Mouse (Mus musculus) adrenal gland, postnatal 4 days (tissue): ENCODE results near the gene Rab35. TPM values are rescaled to one million over a fixed set of nuclear protein-coding genes. Genes with fewer than 3 reads are reported as not detected.

Source experiments
- DNase-seq, 2 experiments: peaks; one replicate each; pipeline ENCODE4 v3.0.0; 2021 to 2022; ENCODE audit warnings: low spot score in 2 of 2, mixed read lengths in 2 of 2
- long read RNA-seq, 2 experiments: library from polyadenylated mRNA; stranded (forward); transcript quantifications; one replicate each; pipeline ENCODE4 v2.0.0; 2021
- total RNA-seq, 2 experiments: library from RNA; stranded (reverse); gene quantifications; 2 replicates each; pipeline ENCODE4 v1.2.3; 2021

Rab35 gene
- total RNA-seq, result 10 to 100 TPM; 65.0 to 65.5 TPM
- long read RNA-seq, experiment 1, transcript Rab35-201 (6 exons, 2,820 nt), result major isoform, 16 of 19 reads
- long read RNA-seq, experiment 1, partial matches to known transcripts, result 1 of 19 reads
- long read RNA-seq, experiment 1, other reads (novel, unspliced or antisense), result 2 of 19 reads
- long read RNA-seq, experiment 2, transcript Rab35-201 (6 exons, 2,820 nt), result major isoform, 32 of 46 reads
- long read RNA-seq, experiment 2, partial matches to known transcripts, result 7 of 46 reads
- long read RNA-seq, experiment 2, other reads (novel, unspliced or antisense), result 6 of 46 reads

DNA sequence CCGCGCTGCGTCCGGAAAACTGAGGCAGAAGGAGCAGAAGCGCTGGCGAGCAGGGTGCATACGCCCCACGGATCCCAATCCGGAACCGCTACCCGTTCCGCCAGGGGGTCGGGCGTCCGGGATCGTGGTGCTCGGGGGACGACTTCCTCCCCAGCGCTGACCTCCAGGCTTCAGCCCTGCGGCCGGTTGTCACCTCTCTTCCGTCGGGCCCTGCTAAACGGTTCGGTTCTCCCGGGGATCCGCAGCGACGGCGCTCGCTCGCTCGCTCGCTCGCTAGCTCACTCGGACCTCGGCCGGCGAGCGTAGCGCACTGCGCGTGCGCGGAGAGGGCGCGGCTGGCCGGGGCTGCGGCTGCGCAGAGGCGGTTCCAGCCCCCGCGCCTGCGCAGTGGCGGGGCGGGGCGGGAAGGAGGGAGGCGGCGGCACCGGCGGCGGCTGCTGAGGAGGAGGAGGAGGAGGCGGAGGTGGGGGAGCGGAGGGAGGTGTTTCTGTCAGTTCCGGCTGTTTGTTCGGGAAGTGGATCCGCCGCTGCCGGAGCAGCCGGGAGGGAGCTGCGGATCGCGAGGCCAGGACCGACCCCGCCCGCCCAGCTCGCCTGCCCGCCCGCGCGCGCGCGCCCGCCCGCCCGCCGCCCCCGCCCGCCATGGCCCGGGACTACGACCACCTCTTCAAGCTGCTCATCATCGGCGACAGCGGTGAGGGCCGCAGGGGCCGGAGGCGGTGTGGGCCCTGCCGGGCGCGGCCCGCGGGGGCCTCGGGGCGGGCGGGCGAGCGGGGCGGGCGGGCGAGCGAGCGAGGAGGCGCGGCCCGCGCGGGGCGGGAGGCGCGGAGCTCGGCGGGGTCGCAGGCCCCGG lies at the start of gene Rab35:
Gene Rab35 (plus strand): TSS at position 404 of the 853 bp plus-strand sequence.
- DNase-seq, result peak; percentile 86 to 91

DNA sequence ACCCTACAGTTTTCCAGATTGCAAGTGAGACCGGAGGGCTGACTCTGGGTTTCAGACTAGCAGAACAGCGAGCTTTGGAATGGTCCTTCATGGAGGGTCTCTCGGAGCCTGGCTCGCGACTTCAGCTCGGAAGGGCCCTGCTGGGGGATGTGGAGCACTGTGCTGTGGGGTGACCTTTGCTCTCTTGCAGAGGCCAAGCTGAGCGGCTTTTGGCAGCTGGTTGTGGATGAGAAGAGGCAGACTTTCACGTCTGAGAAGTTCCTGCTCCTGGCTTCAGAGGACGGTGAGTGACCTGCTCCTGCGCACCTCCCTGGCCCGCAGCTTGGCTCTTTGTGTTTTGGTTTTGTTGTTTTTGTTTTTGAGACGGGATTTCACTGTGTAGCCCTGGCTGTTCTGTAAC lies 46.1 kb upstream of the Rab35 start:
- DNase-seq, result no peak

DNA sequence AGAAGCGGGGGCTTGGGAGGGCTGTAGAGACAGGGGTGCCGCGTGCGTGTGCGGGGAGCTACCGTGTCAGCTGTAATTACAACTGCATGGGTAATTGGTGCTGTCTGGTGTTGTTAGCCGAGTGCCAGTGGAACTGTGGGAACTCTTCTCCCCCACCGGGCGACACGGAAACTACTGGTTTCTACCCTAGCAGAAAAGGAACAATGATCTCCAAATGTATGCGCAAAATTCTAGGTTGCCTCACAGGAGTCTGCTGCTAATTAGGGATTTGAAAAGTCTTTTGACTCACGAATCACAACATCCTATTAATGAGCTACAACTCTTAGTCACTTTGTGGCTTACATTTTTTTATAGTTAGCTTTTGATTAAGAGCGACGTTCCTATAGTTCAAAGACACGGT lies 45.5 kb upstream of the Rab35 start:
- DNase-seq, result no peak

DNA sequence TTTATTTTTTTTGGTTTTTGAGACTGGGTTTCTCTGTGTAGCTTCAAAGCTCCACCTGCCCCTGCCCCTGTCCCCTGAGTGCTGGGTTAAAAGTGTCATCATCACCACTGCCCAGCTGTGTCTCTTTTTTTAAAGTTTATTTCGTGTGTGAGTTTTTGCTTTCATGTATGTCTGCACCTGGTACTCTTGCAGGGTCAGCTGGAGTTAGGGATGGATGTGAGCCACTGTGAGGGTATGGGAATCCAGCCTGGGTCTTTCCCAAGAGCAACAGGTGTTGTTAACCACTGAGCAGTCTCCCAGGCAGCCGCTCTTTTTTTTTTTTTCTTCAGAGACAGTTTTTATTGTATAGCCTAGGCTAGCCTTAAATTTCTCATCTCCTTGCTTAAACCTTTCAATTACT lies 44.9 kb upstream of the Rab35 start:
- DNase-seq, result no peak

DNA sequence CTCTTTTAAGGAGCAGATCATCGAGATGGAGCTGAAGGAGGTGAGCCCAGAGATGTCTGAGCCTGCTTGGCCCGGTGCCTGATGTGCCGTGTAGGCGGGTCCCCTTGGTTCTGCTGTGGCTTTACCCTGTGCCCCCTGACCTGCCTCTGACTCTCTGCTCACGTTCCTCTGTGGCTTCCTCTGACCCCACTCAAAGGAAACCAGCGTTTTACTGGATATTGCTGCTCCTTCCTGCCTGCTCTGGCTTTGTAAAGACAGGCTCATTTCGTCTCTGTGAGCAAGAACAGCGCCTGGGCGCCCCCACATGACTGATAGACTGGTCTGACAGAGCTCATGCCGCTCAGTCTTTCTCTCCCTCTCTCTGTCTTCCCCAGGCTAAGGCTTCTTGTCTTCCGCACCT lies 40.7 kb upstream of the Rab35 start:
- no peak for DNase-seq

DNA sequence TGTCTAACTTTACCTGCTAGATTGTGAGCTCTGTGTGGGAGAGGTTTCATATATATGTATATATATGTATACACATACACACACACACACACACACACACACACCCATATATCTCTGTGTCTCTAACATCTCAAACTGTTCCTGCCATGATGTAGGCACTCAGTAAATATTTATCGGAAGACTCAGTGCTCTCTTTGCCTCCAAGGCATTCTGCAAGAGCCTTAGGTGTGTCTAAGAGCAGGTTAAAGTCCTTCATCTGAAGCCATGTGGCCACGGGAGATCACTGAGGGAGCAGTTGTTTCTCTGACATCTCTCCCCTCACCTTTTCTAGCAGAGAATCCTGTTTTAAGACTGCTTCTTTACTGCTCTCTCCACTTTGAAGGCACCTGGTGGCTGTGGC lies 40.2 kb upstream of the Rab35 start:
- DNase-seq, result no peak

DNA sequence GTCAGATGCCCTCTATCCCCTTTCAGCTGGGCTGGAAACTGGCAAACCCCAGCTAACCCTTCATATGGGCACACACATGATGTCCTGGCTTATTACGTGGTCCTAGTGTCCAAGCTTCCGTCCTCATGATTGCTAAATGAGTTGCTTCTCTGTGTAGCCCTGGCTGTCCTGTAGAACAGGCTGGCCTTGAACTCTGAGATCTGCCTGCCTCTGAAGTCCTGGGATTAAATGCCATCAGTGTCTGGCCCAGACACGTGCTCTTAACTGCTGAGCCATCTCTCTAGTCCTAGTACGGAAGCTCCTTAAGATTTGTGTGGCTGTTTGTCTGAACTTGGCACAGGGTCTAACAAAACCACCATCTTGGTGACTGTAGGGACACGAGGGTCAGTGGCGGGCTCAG lies 28.1 kb upstream of the Rab35 start:
- DNase-seq, result no peak

DNA sequence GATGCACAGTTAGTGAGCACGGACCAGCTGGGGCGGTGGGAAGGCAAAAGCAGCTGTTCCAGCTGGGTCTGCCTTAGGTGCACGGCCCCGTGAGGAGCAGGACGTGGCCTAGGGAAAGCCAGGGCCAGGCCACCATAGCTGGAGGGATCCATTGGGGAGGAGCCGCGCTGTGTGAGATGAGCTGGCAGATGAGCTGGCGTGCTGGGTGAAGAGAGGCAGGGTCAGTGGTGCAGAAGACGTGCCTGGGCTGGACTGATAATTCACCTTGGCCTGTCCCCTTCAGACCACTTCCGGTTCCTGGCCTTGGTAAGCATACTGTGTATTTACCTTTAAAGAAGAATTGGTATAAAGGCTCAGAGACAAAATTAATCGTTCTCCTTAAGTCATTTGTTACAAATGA lies 20.1 kb upstream of the Rab35 start:
- DNase-seq, result no peak

DNA sequence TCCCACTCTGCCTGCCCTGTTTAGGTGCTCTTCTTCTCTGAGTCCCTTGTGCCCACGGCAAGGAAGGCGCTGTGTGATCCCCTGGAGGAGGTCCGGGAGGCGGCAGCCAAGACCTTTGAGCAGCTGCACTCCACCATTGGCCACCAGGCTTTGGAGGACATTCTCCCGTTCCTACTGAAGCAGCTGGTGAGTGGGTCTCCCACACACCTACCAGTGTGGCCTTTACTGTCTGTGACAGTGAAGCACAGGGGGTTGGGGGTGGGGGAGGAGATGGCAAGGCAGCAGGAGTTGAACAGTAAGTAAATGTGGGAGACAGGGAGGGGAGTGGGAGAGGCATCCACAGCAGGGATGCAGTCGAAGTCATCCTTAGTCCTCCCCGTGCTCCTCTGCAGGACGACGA lies 18.4 kb upstream of the Rab35 start:
- DNase-seq, result no peak

DNA sequence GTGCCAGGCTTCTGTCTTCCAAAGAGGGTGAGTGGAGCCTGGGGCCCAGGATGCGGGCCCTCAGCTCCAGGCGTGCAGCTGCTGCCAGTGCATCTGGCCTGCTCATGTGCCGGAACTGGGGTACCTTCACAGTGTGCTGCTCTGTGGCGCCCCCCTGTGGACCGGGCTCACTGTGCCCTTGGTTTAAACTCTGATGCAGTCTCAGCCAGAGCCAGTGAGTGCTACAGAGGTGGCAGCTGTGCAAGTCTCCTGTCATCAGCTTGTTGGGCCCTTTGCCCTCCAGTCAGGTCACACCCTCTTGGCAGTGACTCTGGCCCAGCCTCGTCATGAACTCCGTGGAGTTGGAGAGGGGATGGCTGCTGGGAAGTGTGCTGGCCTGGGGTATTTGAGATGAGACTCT lies 16.8 kb upstream of the Rab35 start:
- DNase-seq, result peak in 1 of 2 experiments; percentile 50

DNA sequence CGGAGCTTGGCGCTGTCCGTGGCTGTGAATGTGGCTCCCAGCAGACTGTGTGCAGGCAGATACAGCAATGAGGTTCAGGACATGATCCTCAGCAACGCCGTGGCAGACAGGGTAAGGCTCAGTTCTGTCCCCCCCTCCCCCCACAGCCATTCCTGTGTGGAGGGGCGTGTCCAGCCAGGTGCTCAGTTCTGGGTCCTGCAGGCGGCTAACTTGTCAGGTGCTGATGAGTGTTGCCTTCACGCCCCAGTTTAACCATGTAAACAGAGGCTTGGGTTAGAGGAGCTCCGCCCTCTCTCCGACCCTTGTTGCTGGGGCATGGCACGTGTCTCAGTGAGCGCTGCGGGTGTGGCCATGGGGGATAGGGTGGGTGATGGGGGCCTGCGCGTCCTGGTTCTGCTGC lies 12.0 kb upstream of the Rab35 start:
- no peak for DNase-seq

DNA sequence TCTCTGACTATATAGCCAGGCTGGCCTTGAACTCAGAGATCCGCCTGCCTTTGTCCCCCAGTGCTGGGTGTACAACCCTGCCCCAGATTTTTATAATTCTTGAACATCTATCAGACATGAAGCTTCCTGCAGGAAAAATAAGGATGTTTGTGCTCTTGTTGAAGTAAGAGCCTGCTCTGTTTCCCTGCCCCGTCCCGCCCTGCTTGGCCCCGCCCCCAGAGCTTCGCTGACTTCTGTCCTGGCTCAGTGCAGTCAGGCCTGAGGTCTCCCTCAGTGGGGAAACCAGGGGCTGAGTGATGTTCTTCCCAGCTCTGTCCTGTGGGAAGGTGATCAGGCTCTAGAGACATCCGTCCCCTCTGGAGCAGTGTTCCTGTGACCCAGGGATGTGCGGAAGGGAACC lies 9.0 kb upstream of the Rab35 start:
- no peak for DNase-seq

DNA sequence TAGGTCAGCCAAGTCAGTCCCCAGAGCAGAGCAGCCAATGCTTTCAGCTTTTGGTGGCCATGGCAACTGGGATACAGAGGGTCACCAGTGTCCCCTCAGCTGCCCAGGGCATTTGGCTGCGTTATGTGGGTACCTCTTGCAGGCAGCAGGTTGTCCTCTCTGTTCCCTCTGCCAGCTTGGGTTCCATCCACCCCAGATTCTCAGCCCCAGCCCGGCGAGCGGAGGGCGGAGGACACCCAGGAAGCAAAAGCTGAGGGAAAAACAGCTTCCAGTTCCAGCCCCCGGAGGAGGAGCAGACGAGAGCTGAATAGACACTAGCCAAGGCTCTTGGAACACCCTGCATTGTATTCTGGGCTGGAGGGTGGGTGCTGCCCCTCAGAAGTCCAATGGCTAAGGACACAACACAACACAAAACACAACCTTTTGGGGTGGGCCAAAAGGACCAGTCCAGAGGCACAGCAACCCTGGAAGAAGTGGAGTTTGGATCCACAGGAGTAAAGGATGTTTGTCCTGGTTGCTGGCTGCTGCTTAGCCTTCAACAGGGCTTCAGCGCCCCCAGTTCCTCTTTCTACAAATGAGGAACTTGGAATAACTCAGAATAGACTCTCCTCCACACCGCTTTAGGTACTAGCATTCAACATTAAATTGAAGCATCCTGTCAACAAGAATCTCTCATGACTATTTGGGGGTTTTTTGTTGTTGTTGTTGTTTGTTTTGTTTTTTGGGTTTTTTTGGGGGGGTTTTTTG lies 7.8 kb upstream of the Rab35 start:
- no peak for DNase-seq

DNA sequence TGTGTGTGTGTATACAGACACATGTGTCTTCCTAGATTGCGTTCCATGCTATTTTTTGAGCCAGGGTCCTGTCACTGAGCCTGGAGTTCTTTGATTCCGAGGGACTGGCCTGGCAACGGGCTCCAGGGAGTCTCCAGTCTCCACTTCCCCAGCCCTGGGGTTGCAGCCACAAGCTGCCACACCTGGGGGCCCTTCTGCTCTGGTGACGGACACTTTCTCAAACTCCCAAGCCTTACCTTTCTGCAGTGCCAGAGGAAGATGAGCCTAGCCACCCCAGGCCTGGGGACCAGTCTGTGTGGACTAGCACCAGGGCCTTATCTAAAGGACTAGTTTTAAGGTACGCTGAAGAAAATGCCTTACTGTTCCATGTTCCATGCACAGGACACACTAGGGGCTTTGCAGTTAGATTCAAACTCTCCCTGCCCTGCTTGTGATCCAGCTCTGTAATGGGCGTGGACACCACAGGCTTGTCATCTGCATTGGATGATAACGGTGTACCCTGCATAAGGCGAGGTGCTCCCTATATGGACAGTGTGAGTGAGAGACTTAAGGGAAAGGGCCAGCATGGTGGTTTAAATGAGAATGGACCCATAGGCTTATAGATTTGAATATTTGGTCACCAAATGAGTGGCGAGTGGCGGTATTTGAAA lies 5.3 kb upstream of the Rab35 start:
- no peak for DNase-seq

DNA sequence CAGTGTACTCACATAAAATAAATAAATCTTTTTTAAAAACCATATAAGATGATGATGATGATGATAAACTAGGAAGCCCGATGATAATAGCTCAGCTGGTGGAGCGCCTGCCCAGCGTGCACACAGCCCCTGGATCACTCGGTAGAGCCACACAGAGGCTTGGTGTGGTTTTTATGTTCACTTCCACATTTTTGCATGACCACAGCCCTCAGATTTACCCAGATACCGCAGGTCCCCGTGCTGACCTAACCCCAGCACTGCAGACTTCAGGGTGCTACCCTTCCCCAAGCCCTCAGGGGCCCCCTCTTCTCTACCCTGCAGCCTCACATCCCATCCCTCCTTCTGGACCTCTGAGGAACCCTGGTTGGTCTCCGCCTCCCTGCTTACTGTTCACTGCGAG lies 3.6 kb upstream of the Rab35 start:
- DNase-seq, result no peak

DNA sequence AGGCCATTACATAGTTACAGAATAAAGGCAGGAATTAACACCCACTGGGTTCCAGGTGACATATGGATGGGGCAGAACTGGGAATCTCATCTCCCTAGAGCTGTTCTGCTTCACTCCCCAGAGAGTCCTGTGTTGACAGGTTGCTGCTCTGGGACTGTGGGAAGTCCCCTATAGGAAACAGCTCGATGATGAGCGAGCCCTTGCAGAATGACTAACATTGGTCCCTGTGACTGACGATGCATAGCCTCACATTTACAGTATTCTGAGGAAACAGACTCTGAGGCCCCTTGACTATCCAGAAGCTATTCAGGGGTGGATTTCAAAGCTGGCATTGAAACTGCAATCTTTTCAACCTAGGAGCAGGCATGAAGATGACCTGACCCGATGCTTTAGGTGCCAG lies 2.0 kb upstream of the Rab35 start:
- no peak for DNase-seq

DNA sequence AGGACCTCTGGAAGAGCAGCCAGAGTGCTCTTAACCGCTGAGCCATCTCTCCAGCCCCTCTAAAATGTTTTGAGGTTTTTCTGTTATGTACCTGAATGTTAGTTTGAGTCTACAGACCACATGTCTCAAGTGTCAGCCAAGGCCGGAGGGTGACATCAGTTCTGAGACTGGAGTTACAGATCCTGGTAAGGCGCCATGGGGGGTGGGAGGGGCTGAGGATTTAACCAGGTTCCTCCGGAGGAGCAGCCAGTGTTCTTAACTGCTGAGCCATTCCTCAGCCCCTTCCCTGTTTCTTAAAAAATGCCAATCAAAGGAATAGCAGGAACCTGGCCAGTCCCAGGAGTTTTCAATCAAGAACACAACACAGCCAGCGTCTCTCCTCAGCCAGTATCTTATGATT lies 1.4 kb upstream of the Rab35 start:
- no peak for DNase-seq

DNA sequence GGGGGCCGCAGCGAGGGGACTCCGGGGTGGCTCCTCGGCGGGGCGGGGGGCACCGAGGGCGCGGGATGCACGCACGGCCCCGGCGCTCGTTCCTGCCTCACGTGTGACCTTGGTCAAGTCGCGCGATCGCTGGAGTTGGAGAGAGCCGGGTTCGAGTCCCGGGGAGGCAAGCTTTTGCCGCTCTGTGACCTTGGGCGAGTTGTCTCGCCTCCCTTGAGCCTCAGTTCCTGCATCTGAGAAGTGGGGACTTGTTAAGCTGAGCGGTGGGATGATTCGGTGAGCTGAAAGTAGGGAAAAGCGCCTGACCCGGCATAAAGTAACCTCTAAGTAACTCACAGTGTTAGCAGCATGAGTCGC lies 628 bp downstream of the Rab35 start:
- peak; percentile 27 to 35 for DNase-seq

DNA sequence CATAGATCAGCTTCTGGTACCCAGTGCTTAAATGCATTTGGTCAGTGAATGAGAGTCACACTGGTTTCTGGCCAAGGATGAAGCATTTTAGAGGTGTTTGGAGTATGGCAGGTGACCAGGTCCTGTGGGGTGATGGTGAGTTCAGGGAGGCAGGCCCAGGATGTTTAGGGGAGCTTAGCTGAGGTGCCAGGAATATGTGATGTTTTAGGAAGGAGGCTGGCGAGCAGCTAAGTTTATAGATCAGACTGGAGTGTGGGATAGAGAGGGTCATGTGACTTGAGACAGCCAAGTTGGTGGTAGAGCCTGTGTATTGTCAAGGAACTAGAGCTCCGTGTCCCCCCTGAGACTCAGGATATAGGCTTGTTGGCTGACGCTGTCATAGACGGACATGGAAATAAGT lies 1.4 kb downstream of the Rab35 start:
- no peak for DNase-seq

DNA sequence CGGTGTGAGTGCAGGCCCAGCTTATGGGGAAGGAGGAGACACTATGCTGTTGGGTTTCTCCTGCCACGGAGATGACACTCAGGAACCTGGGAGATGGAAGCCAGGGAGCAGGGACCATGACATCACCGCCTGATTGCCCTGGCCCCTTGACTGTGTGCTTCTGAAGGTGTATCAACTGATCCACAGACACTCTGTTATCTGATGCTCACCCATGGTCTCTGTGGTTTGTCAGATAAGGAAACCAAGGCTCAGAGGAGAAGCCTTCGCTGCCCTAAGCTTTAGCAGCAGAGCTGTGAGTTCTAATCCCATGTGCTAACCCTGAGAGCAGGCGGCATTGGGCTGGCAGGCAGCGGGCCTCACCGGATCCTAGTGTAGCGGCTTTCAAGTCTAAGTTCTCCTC lies 2.3 kb downstream of the Rab35 start:
- DNase-seq, result no peak

DNA sequence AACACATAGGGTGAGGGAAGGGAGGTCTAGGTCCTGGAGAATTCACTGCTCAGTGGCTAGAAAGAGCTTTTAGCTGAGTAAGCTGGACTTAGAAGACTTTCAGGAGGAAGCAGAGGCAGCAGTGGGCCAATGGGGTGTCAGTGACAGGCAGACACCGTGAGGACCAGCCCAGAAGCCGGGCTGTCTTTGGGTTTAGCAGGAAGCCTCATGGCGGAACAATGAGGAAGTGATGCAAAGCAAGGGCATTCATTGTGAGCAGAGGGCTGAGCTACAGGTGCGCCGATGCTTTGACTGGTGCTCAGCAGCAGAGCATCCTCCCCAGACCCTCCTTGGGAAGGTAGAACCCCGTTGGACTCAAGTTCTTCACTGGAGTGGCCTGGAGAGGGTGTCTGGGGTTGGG lies 3.8 kb downstream of the Rab35 start:
- DNase-seq, result no peak

DNA sequence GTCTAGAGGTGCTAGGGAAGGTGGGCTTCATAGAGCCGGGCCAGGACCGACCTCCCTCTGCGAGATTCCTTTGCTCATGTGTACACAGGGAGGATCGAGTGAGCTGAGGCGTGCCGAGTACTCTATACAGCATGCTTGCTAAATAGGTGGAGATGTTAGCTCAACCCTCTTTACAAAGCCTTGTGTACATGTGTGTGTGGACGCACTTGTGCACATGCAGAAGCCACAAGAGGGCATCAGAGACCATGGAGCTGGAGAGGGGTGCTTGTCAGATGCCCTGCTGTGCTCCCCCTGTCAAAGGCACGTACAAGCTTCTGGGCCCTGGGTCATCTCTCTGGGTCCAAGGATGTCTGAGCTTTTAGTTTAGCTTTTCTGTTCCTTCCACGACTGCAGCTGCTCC lies 12.5 kb downstream of the Rab35 start:
- DNase-seq, result no peak
